Mouse (Mus musculus) C2C12 (cell line): ENCODE measurements around the gene Efcab6.

Experiments
- CTCF ChIP-seq: IDR thresholded peaks from one replicate; pipeline ENCODE4 v1.5.1; 2011; ENCODE audit not compliant: control insufficient read depth, insufficient read depth, insufficient read length
- MAX ChIP-seq: IDR thresholded peaks from one replicate; pipeline ENCODE4 v1.6.1; 2011; ENCODE audit warnings: mild to moderate bottlenecking, control low read depth
- MYOD1 ChIP-seq: IDR thresholded peaks from one replicate; pipeline ENCODE4 v1.6.1; 2011; ENCODE audit warnings: low read depth; ENCODE audit not compliant: control insufficient read depth, insufficient read length

- TF ChIP-seq CTCF (no peak), MAX (no peak), MYOD1 (no peak)
Measured at GRCm38 (mm10) chr15:84078667-84079066, 13.5 kb upstream of the Efcab6 start.
